Mouse (Mus musculus): ENCODE results near the gene Olfr965. TPM values are rescaled to one million over a fixed set of nuclear protein-coding genes. Genes with fewer than 3 reads are reported as not detected.

Olfr965 gene
- not detected for polyA plus RNA-seq (2014; fragmentation: Illumina TruSeq; extraction: RNeasy Lipid Tissue Mini Kit (QIAGEN cat#74804))

DNA sequence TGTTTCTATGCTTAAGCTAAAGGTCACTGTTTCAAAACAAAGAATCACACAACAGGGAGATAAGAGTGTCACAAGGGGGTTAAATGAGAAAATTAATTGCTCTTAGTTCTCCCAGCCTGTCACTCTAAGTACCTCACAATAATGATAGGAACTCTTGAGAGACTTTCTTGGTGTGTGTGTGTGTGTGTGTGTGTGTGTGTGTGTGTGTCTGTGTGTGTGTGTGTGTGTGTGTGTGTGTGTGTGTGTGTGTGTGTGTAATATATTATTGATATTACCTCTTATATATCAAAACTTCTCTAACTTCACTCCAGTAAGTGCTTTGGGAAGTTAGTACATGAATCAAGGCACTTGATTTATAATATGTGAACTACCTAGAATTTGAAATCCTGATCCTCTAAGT is at the start of gene Olfr965:
Gene Olfr965, plus strand, starts transcription at position 301 of the 400 bp plus-strand sequence.

DNA sequence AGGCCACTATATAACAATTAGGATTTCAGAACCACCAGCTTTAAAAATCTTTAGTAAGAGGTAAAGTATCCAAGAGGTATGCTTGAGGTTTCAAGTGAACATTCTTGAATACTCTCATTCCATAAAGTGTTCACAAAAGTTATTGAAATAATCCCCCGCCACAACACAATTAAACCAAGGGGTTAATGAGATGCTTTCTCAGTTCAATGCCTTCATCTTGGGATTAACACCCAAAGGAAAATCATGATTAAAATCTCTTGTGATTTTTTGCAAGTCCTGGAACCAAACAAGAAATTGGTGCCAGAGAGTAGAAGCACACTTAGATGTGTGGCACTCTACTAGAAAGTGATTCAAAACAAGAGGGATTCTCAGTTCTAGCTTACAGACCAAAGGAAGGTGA is 44.2 kb upstream of the Olfr965 start, which contains the start of gene Olfr963:
Gene Olfr963, plus strand, starts transcription at position 301 of the 400 bp plus-strand sequence.

GRCm38 (mm10) chr9:39707017-39707416 is 4.1 kb upstream of the Olfr965 start, which contains the start of gene Olfr149:
Gene Olfr149 (minus strand): TSS chr9:39707117.

GRCm38 (mm10) chr9:39730678-39731077 is 19.5 kb downstream of the Olfr965 start, which contains the start of gene Olfr150:
Gene Olfr150 (plus strand): TSS chr9:39730978.

GRCm38 (mm10) chr9:39745949-39746348 is 34.8 kb downstream of the Olfr965 start, which contains the start of gene Olfr967:
Gene Olfr967 (plus strand): TSS chr9:39746249.

Other genes starting within 250 kb of the Olfr965 start
- not detected for gene Olfr955, start 239.4 kb upstream of the Olfr965 start, polyA plus RNA-seq (2014; fragmentation: Illumina TruSeq; extraction: RNeasy Lipid Tissue Mini Kit (QIAGEN cat#74804))
- gene Olfr44, start 217.4 kb upstream of the Olfr965 start, polyA plus RNA-seq (2014; fragmentation: Illumina TruSeq; extraction: RNeasy Lipid Tissue Mini Kit (QIAGEN cat#74804)) = not detected
- gene Olfr957, start 195.5 kb upstream of the Olfr965 start, polyA plus RNA-seq (2014; fragmentation: Illumina TruSeq; extraction: RNeasy Lipid Tissue Mini Kit (QIAGEN cat#74804)) = not detected
- gene Olfr958, start 157.3 kb upstream of the Olfr965 start, polyA plus RNA-seq (2014; fragmentation: Illumina TruSeq; extraction: RNeasy Lipid Tissue Mini Kit (QIAGEN cat#74804)) = not detected
- gene Olfr959, start 135.8 kb upstream of the Olfr965 start, polyA plus RNA-seq (2014; fragmentation: Illumina TruSeq; extraction: RNeasy Lipid Tissue Mini Kit (QIAGEN cat#74804)) = not detected
- gene AW551984, start 107.0 kb upstream of the Olfr965 start, polyA plus RNA-seq (2014; fragmentation: Illumina TruSeq; extraction: RNeasy Lipid Tissue Mini Kit (QIAGEN cat#74804)) = 5.8 TPM
- gene Olfr148, start 100.7 kb upstream of the Olfr965 start, polyA plus RNA-seq (2014; fragmentation: Illumina TruSeq; extraction: RNeasy Lipid Tissue Mini Kit (QIAGEN cat#74804)) = not detected
- not detected for gene Olfr960, start 90.0 kb upstream of the Olfr965 start, polyA plus RNA-seq (2014; fragmentation: Illumina TruSeq; extraction: RNeasy Lipid Tissue Mini Kit (QIAGEN cat#74804))
- not detected for gene Olfr961, start 66.3 kb upstream of the Olfr965 start, polyA plus RNA-seq (2014; fragmentation: Illumina TruSeq; extraction: RNeasy Lipid Tissue Mini Kit (QIAGEN cat#74804))
- not detected for gene Olfr963, start 44.1 kb upstream of the Olfr965 start, polyA plus RNA-seq (2014; fragmentation: Illumina TruSeq; extraction: RNeasy Lipid Tissue Mini Kit (QIAGEN cat#74804))
- not detected for gene Olfr149, start 4.2 kb upstream of the Olfr965 start, polyA plus RNA-seq (2014; fragmentation: Illumina TruSeq; extraction: RNeasy Lipid Tissue Mini Kit (QIAGEN cat#74804))
- gene Olfr150, start 19.6 kb downstream of the Olfr965 start, polyA plus RNA-seq (2014; fragmentation: Illumina TruSeq; extraction: RNeasy Lipid Tissue Mini Kit (QIAGEN cat#74804)) = not detected
- gene Olfr967, start 34.9 kb downstream of the Olfr965 start, polyA plus RNA-seq (2014; fragmentation: Illumina TruSeq; extraction: RNeasy Lipid Tissue Mini Kit (QIAGEN cat#74804)) = not detected
- not detected for gene Olfr968, start 71.9 kb downstream of the Olfr965 start, polyA plus RNA-seq (2014; fragmentation: Illumina TruSeq; extraction: RNeasy Lipid Tissue Mini Kit (QIAGEN cat#74804))
- gene Olfr969, start 79.6 kb downstream of the Olfr965 start, polyA plus RNA-seq (2014; fragmentation: Illumina TruSeq; extraction: RNeasy Lipid Tissue Mini Kit (QIAGEN cat#74804)) = not detected
- gene Olfr970, start 97.5 kb downstream of the Olfr965 start, polyA plus RNA-seq (2014; fragmentation: Illumina TruSeq; extraction: RNeasy Lipid Tissue Mini Kit (QIAGEN cat#74804)) = not detected
- not detected for gene Olfr971, start 125.5 kb downstream of the Olfr965 start, polyA plus RNA-seq (2014; fragmentation: Illumina TruSeq; extraction: RNeasy Lipid Tissue Mini Kit (QIAGEN cat#74804))
- not detected for gene Olfr972, start 155.1 kb downstream of the Olfr965 start, polyA plus RNA-seq (2014; fragmentation: Illumina TruSeq; extraction: RNeasy Lipid Tissue Mini Kit (QIAGEN cat#74804))
- not detected for gene Olfr229, start 196.0 kb downstream of the Olfr965 start, polyA plus RNA-seq (2014; fragmentation: Illumina TruSeq; extraction: RNeasy Lipid Tissue Mini Kit (QIAGEN cat#74804))
- not detected for gene Olfr974, start 226.1 kb downstream of the Olfr965 start, polyA plus RNA-seq (2014; fragmentation: Illumina TruSeq; extraction: RNeasy Lipid Tissue Mini Kit (QIAGEN cat#74804))
- gene Olfr975, start 240.7 kb downstream of the Olfr965 start, polyA plus RNA-seq (2014; fragmentation: Illumina TruSeq; extraction: RNeasy Lipid Tissue Mini Kit (QIAGEN cat#74804)) = not detected
- 10.5 TPM for gene Olfr976, start 249.8 kb downstream of the Olfr965 start, polyA plus RNA-seq (2014; fragmentation: Illumina TruSeq; extraction: RNeasy Lipid Tissue Mini Kit (QIAGEN cat#74804))

Data from ovary, adult 10 weeks (tissue).